ENCODE assay signal across 8 mouse cellular contexts in the genomic region with DNA sequence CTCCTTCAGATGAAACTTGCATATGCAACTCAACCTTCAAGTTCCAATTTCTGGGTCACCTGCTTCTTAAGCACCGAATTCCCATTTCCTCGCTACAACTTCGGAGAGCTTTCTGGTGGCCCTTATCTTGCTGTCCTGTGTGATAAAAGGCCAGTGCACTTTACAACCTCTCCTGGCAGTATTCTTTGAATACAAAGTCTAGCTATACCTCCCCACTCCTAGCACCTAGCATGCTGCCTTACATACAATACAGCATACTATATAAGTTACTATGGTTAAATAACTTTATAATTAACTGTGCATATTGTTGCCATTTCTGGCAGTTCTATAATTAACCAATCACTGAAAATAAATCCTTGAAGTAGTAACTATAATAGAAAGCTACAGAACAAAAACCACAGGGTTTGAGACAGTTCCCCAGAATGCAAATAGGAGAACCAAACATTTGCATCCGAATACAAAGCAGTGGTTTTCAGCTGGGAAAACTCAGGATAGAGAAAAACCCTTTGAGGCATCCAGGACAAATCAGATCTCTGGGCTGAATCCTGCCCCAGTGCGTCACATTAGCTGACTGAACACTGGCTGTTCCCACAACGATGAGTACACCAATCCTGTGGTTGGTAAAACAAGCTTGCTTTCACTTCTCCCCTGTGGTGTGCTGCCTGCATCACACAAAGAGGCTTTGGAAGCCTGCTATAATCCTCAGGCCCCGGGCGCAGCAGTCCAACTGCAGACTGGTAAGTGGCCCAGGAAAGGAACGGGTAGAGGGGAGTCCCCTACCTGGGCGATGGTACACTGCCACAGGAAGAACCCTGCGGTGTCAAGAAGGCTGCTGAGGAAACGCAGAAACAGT. TPM values are rescaled to one million over a fixed set of nuclear protein-coding genes. Genes with fewer than 3 reads are reported as not detected.
DNase-seq lines count a peak whose midpoint lies in the region; ATAC-seq and TF ChIP-seq lines count a peak whose summit lies in the region.

TSS of gene Il18 (plus strand) at position 587 of the 853 bp plus-strand sequence.

- H3K27me3 ChIP-seq in lung, embryonic 14.5 days (ENCODE audit: insufficient read depth, low read length): no peaks in the 10 kb centered on the region
- no peaks in the 10 kb centered on the region for H3K27me3 ChIP-seq in neural tube, embryonic 14.5 days (ENCODE audit: control insufficient read depth, insufficient read depth, low read length)

- intact Hi-C loops in heart, postnatal 25 days (cut with DNase I): no loop called here

- WGBS in lung, embryonic 14.5 days: 29% methylated on average over 12 of the region's 12 CpGs
- 17% methylated on average over 12 of the region's 12 CpGs for WGBS in neural tube, embryonic 14.5 days

- 0 out of 2 replicates have a peak, but pooled peaks have one; percentile 43 for TF ChIP-seq POLR2A in embryonic fibroblast, embryonic 13.5 days (IDR thresholded peaks at IDR 0.05; ENCODE audit: low read depth, low read length)

- no peak within 1 kb of the TSS for H3K9ac ChIP-seq in lung, embryonic 14.5 days
- H3K9ac ChIP-seq in neural tube, embryonic 14.5 days (replicated peaks; ENCODE audit: low read depth, low read length): peak within 1 kb of the TSS; percentile 41; the same call in 1 of the 2 replicates

- H3K9me3 ChIP-seq in lung, embryonic 14.5 days (ENCODE audit: low read depth, low read length): no peaks in the 10 kb centered on the region
- no peaks in the 10 kb centered on the region for H3K9me3 ChIP-seq in neural tube, embryonic 14.5 days (ENCODE audit: control insufficient read depth, low read length)

- no peaks in the 10 kb centered on the region for H3K4me1 ChIP-seq in embryonic fibroblast, embryonic 13.5 days (ENCODE audit: control insufficient read depth, insufficient read depth, low read length)
- no peaks in the 10 kb centered on the region for H3K4me1 ChIP-seq in lung, embryonic 14.5 days (ENCODE audit: insufficient read depth)
- no peaks in the 10 kb centered on the region for H3K4me1 ChIP-seq in neural tube, embryonic 14.5 days (ENCODE audit: control insufficient read depth, insufficient read depth, low read length)

- no peaks in the 10 kb centered on the region for H3K36me3 ChIP-seq in lung, embryonic 14.5 days (ENCODE audit: insufficient read depth)
- H3K36me3 ChIP-seq in neural tube, embryonic 14.5 days (ENCODE audit: control insufficient read depth, insufficient read depth, low read length): no peaks in the 10 kb centered on the region

- peak within 1 kb of the TSS; percentile 44; the same call in 1 of the 2 replicates for H3K27ac ChIP-seq in embryonic fibroblast, embryonic 13.5 days (ENCODE audit: insufficient read depth, low read length)
- H3K27ac ChIP-seq in layer of hippocampus, adult 2 months: peak within 1 kb of the TSS; percentile 95
- no peak within 1 kb of the TSS for H3K27ac ChIP-seq in lung, embryonic 14.5 days (ENCODE audit: low read depth)
- H3K27ac ChIP-seq in neural tube, embryonic 14.5 days (ENCODE audit: low read depth, low read length): peak within 1 kb of the TSS; percentile 82

- peak; percentile 48 for DNase-seq in CD4-positive helper T cell, adult 2 months (ENCODE audit: low read depth, low spot score)
- peak; percentile 33 for DNase-seq in adrenal gland, adult 8-10 months
- DNase-seq in heart, postnatal 25 days (ENCODE audit: low spot score): peak; percentile 8
- peak; percentile 62 to 83 for DNase-seq in layer of hippocampus, adult 2 months (ENCODE audit: low spot score in 2 of 2)
- DNase-seq in lung, embryonic 14.5 days: peak; percentile 18
- DNase-seq in urinary bladder, adult 18-20 months (ENCODE audit: low spot score in 2 of 2): no peak

- TF ChIP-seq CTCF in embryonic fibroblast, embryonic 13.5 days (IDR thresholded peaks at IDR 0.05; ENCODE audit: borderline replicate concordance, insufficient read depth, low read length): no peak
- TF ChIP-seq CTCF in layer of hippocampus, adult 2 months (conservative IDR thresholded peaks at IDR 0.05): peak; percentile 41
- no peak for TF ChIP-seq CTCF in lung, embryonic 14.5 days (IDR thresholded peaks at IDR 0.05; ENCODE audit: low read depth)

- H3K4me2 ChIP-seq in lung, embryonic 14.5 days: peak within 1 kb of the TSS; percentile 4; the same call in 1 of the 2 replicates
- H3K4me2 ChIP-seq in neural tube, embryonic 14.5 days (ENCODE audit: low read depth, low read length): peak within 1 kb of the TSS; percentile 47

- no peak for ATAC-seq in lung, embryonic 14.5 days (ENCODE audit: insufficient read depth)
- ATAC-seq in neural tube, embryonic 14.5 days (ENCODE audit: low read depth): peak; percentile 93

- no peak within 1 kb of the TSS for H3K4me3 ChIP-seq in embryonic fibroblast, embryonic 13.5 days (ENCODE audit: insufficient read depth, low read length)
- H3K4me3 ChIP-seq in layer of hippocampus, adult 2 months: peak within 1 kb of the TSS; percentile 62
- H3K4me3 ChIP-seq in lung, embryonic 14.5 days (ENCODE audit: low read depth, low read length): no peak within 1 kb of the TSS
- peak within 1 kb of the TSS; percentile 19; the same call in 1 of the 2 replicates for H3K4me3 ChIP-seq in neural tube, embryonic 14.5 days (ENCODE audit: low read depth, low read length)

RNA-seq across cellular contexts. Expression of gene Il18, which starts in this region (rescaled TPM):
- 1 to 10 TPM; 5.5 to 9.1 (median 7.3) TPM for total RNA-seq in adrenal gland, adult 8-10 months (2022)
- 3.3 and 4.4 TPM in 2 replicates for polyA plus RNA-seq in embryonic fibroblast, embryonic 13.5 days (2011; ENCODE audit: insufficient read length, low read depth, missing spikeins)
- total RNA-seq in heart, postnatal 25 days (2021): 1 to 10 TPM; 1.3 to 1.4 TPM
- total RNA-seq in layer of hippocampus, adult 2 months (2021): 10 to 100 TPM; 25.3 to 25.9 TPM
- polyA plus RNA-seq in lung, embryonic 14.5 days (2014; fragmentation: Nextera tagmentation; extraction: Ambion mirVana): 6.6 and 7.8 TPM in 2 replicates
- polyA plus RNA-seq in neural tube, embryonic 14.5 days (2014; fragmentation: Nextera tagmentation; extraction: Ambion mirVana): 18.6 and 19.8 TPM in 2 replicates

Comparison
In these comparisons a context has a peak if more than half of its experiments do, and no peak if none do; other contexts are left out.
1. DNase-seq: peak in CD4-positive helper T cell, adult 2 months (single experiment), adrenal gland, adult 8-10 months (single experiment), heart, postnatal 25 days (single experiment), layer of hippocampus, adult 2 months (2 of 2) and lung, embryonic 14.5 days (single experiment); none in urinary bladder, adult 18-20 months (0 of 2).
2. H3K4me3 ChIP-seq: peak in layer of hippocampus, adult 2 months (single experiment) and neural tube, embryonic 14.5 days (single experiment); none in embryonic fibroblast, embryonic 13.5 days (single experiment) and lung, embryonic 14.5 days (single experiment).